ENCODE assay signal across 8 mouse cellular contexts in genomic region chr6:92091767-92092489, GRCm38 (mm10). TPM values are rescaled to one million over a fixed set of nuclear protein-coding genes. Genes with fewer than 3 reads are reported as not detected.
DNase-seq lines count a peak whose midpoint lies in the region; ATAC-seq lines count a peak whose summit lies in the region.

No protein-coding gene starts in this region.

- H3K4me1 ChIP-seq in heart, embryonic 10.5 days, result peaks cover 25% of the 10 kb centered on the region
- H3K4me1 ChIP-seq in kidney, embryonic 15.5 days, result peaks cover 44% of the 10 kb centered on the region

- no peaks in the 10 kb centered on the region for H3K36me3 ChIP-seq in heart, embryonic 10.5 days
- no peaks in the 10 kb centered on the region for H3K36me3 ChIP-seq in kidney, embryonic 15.5 days

- DNase-seq in B cell, adult 2 months, result peak; percentile 99 to 100
- DNase-seq in brain, adult 2 months (ENCODE audit: low read depth, low spot score), result peak; percentile 99
- DNase-seq in heart, embryonic 10.5 days (ENCODE audit: low spot score), result peak; percentile 99
- DNase-seq in liver, result peak; percentile 100
- peak; percentile 100 for DNase-seq in spleen, postnatal 4 days (ENCODE audit: low spot score in 2 of 2)

- WGBS in heart, embryonic 10.5 days, result under 1% methylated on average over 66 of the region's 81 CpGs
- 0% methylated on average over 68 of the region's 81 CpGs for WGBS in kidney, embryonic 15.5 days

- peak overlapping the region; percentile 99 for H3K27ac ChIP-seq in heart, embryonic 10.5 days
- peak overlapping the region; percentile 100 for H3K27ac ChIP-seq in kidney, embryonic 15.5 days

- no peaks in the 10 kb centered on the region for H3K9me3 ChIP-seq in heart, embryonic 10.5 days
- H3K9me3 ChIP-seq in kidney, embryonic 15.5 days (replicated peaks), result no peaks in the 10 kb centered on the region

- peak overlapping the region; percentile 91 for H3K4me3 ChIP-seq in heart, embryonic 10.5 days
- peak overlapping the region; percentile 99 for H3K4me3 ChIP-seq in kidney, embryonic 15.5 days (replicated peaks)

- H3K9ac ChIP-seq in kidney, embryonic 15.5 days, result peak overlapping the region; percentile 97

- ATAC-seq in erythroblast, adult 5-6 weeks (replicated peaks; ENCODE audit: low FRiP score, poor library complexity, severe bottlenecking), result peak; percentile 96
- peak; percentile 99 for ATAC-seq in kidney, embryonic 15.5 days (replicated peaks; ENCODE audit: low FRiP score)
- peak; percentile 93 for ATAC-seq in monocyte, adult 5-6 weeks (replicated peaks; ENCODE audit: insufficient number of reproducible peaks, low FRiP score, low TSS enrichment, poor library complexity, severe bottlenecking)

- peak overlapping the region; percentile 75 for H3K4me2 ChIP-seq in kidney, embryonic 15.5 days

- no peaks in the 10 kb centered on the region for H3K27me3 ChIP-seq in heart, embryonic 10.5 days (ENCODE audit: insufficient read depth, poor library complexity, severe bottlenecking)
- H3K27me3 ChIP-seq in kidney, embryonic 15.5 days, result no peaks in the 10 kb centered on the region

RNA-seq across cellular contexts. Expression of gene Nr2c2, which starts 0.7 kb away (rescaled TPM):
- 15.2 and 17.1 TPM in 2 replicates for total RNA-seq in erythroblast, adult 5-6 weeks (2015; ENCODE audit: low replicate concordance)
- 19.3 and 25.2 TPM in 2 replicates for total RNA-seq in erythroblast, adult 5-6 weeks (2017; ENCODE audit: low replicate concordance)
- polyA plus RNA-seq in heart, embryonic 10.5 days (2016; fragmentation: Nextera tagmentation; extraction: Ambion mirVana), result 15.0 and 15.6 TPM in 2 replicates
- 18.8 and 19.8 TPM in 2 replicates for polyA plus RNA-seq in kidney, embryonic 15.5 days (2015; fragmentation: Nextera tagmentation; extraction: Ambion mirVana)
- total RNA-seq in monocyte, adult 5-6 weeks (2017), result 62.5 to 89.1 TPM (median 62.9 TPM) in 3 replicates

Comparison
In these comparisons a context has a peak if more than half of its experiments do, and no peak if none do; other contexts are left out.
1. Peak in every context shown above with its lines: DNase-seq, ATAC-seq, H3K4me3 ChIP-seq and H3K27ac ChIP-seq.